Mouse (Mus musculus) central nervous system, embryonic 18 days (tissue): ENCODE data around the gene Ang2. TPM values are rescaled to one million over a fixed set of nuclear protein-coding genes. Genes with fewer than 3 reads are reported as not detected.

Source experiments
- polyA plus RNA-seq: library from polyadenylated mRNA; depleted of rRNA; stranded (reverse); fragments of >200 nt; gene quantifications from 2 replicates; pipeline ENCODE4 v1.2.3, GENCODE M21; 2012; rRNA removed

The Ang2 gene
- not detected in 2 replicates for polyA plus RNA-seq

DNA sequence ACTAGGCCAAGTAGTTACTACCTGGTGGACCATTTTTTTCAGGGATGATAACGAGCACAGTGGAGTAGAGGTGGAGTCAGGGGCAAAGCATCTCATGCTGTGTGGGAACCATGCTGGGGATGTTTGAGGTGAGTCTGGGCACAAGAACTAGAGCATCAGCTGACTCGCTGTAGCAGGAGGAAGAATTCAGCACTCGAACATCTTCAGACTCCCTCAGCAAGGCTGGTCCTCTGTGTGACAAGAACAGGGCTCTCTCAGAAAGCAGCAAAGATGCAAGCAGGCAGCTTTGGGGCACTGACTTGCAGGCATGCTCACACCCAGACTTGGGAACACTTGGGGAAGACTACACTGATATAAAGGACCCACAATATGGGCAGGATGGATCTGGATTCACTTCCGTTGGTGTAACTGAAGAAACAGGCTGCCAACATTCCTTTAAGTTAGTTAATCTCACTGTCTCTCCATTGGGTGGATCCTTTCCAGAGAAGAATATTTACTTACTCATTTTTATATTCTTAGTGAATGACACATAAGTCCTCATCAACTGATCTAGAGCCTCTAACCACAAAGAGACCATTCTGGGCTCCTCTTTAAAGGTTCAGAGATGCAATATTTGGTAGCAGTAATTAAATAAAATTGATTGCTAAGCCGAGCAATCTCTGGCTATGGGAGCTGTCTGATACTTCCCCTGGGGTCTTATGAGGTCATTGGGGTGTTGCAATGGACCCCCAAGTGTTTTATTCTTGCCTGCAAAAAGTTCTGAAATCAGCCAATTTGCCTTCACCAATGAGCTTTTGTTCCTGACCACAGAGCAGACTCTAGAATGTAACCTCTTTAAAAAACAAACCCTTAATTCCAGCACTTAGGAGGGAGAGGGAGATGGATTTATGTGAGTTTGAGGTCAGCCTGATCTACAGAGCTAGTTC, at the start of gene Ang2:
Ang2 (minus strand) TSS at position 51 of the 926 bp plus-strand sequence.

DNA sequence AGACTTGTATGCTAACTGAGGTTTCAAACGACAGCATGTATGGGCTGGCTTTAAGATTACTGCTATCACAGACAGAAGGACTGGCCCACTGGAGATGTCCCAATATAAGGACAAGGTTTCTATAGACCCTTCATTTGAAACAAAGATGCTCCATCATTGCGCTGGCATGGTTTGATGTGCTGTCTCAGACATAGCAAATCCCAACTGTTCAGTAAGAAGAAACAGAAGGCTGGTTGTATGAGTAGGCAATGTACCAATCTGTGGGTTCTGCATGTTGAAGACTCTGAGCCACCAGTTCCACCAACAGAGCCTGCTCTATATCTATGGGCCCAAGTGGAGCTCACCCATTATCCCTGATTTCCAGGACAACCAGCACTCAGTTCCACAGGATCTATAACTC, 4.2 kb upstream of the Ang2 start, which contains the start of gene Ear14:
Ear14 (plus strand) TSS at position 277 of the 400 bp plus-strand sequence.

DNA sequence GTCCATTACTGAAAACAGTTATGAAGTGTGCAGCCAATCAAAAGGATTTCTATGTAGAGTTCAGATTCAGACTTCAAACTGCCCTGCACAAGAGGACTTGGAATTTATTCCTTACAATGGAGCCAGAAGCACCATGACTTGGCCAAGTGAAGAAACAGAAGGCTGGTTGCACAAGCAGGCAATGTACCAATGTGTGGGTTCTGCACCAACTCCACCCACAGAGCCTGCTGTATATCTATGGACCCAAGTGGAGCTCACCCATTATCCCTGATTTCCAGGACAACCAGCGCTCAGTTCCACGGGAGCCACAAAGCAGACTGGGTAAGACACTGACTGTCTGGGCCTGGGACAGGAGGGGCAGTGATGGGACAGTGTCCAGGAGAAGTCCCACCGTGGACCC, 37.0 kb downstream of the Ang2 start, which contains the start of gene Rnase2b:
Rnase2b (plus strand) TSS at position 285 of the 400 bp plus-strand sequence.

DNA sequence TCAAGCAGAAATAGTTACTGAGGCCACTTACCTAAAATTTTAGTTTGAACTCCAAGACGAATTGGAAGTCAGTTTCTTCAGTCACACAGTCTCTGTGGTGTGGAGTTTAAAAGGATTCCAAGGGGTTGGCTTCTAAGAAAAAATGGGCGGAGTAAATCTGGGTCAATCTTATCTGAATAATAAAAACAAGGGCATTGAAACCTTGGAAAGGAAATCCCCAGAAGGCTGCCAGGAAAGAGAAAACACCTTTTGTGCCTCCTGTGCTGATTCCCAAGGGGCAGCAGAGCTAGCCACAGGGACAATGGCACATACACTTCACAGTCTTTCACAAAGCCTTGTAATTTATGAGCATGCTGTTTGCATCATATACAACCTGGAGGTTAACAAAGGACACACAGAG, 52.3 kb downstream of the Ang2 start, which contains the start of gene Rnase1:
Rnase1 (minus strand) TSS at position 101 of the 400 bp plus-strand sequence.

Other genes with a start within 250 kb of the Ang2 start
- gene Pnp2, start 243.2 kb downstream of the Ang2 start, polyA plus RNA-seq: 0.56 and 0.95 TPM in 2 replicates
- 0.06 TPM in 1 of 2 replicates, not detected in the other for gene Rnase10, start 191.4 kb downstream of the Ang2 start, polyA plus RNA-seq
- not detected in 2 replicates for gene Rnase9, start 157.3 kb downstream of the Ang2 start, polyA plus RNA-seq
- gene Rnase11, start 149.0 kb downstream of the Ang2 start, polyA plus RNA-seq: not detected in 2 replicates
- gene Rnase12, start 141.5 kb downstream of the Ang2 start, polyA plus RNA-seq: not detected in 2 replicates
- gene Olfr750, start 124.7 kb downstream of the Ang2 start, polyA plus RNA-seq: 0.03 and 0.06 TPM in 2 replicates
- 20.0 and 20.9 TPM in 2 replicates for gene Rnase4, start 108.1 kb downstream of the Ang2 start, polyA plus RNA-seq
- gene Ang, start 108.0 kb downstream of the Ang2 start, polyA plus RNA-seq: 5.3 and 5.4 TPM in 2 replicates
- gene Eddm3b, start 84.7 kb downstream of the Ang2 start, polyA plus RNA-seq: not detected in 2 replicates
- gene Rnase6, start 75.2 kb downstream of the Ang2 start, polyA plus RNA-seq: 1.1 and 1.2 TPM in 2 replicates
- gene Rnase1, start 52.4 kb downstream of the Ang2 start, polyA plus RNA-seq: 0.31 and 0.36 TPM in 2 replicates
- not detected in 2 replicates for gene Rnase2b, start 36.9 kb downstream of the Ang2 start, polyA plus RNA-seq
- not detected in 2 replicates for gene Ear14, start 4.2 kb upstream of the Ang2 start, polyA plus RNA-seq
- not detected in 2 replicates for gene Rnase2a, start 57.0 kb upstream of the Ang2 start, polyA plus RNA-seq
- not detected in 2 replicates for gene Gm7247, start 162.6 kb upstream of the Ang2 start, polyA plus RNA-seq
- not detected in 2 replicates for gene Vmn2r88, start 211.7 kb upstream of the Ang2 start, polyA plus RNA-seq